Comparison of ENCODE assay signal across 8 mouse cellular contexts in genomic region chr14:99099267-99099966, GRCm38 (mm10). TPM values are rescaled to one million over a fixed set of nuclear protein-coding genes. Genes with fewer than 3 reads are reported as not detected.
A peak's percentile ranks its signal among the peaks of the same experiment; 100 is the strongest.
DNase-seq lines count a peak whose midpoint lies in the region; ATAC-seq and TF ChIP-seq lines count a peak whose summit lies in the region.

Pibf1 (plus strand) TSS chr14:99099424.
Dis3 (minus strand) TSS chr14:99099770.

- H3K36me3 ChIP-seq in C2C12 (ENCODE audit: control insufficient read depth, insufficient read depth) (peaks cover 59% of the 10 kb centered on the region), myocyte (ENCODE audit: control insufficient read depth, insufficient read depth) (peaks cover 27% of the 10 kb centered on the region)
- H3K36me3 ChIP-seq in erythroblast, embryonic 14.5 days (ENCODE audit: control insufficient read depth): peaks cover 61% of the 10 kb centered on the region
- peaks cover 8% of the 10 kb centered on the region for H3K36me3 ChIP-seq in heart, embryonic 11.5 days (ENCODE audit: control insufficient read depth, insufficient read depth, low read length)
- H3K36me3 ChIP-seq in kidney, embryonic 16.5 days (ENCODE audit: insufficient read depth, low read length): peaks cover 36% of the 10 kb centered on the region
- H3K36me3 ChIP-seq in liver, adult 2 months (ENCODE audit: control insufficient read depth, insufficient read depth, low read length): peaks cover 15% of the 10 kb centered on the region
- no peaks in the 10 kb centered on the region; the same call in 1 of the 2 replicates for H3K36me3 ChIP-seq in splenic B cell, adult 2 months (ENCODE audit: control insufficient read depth, insufficient read depth, low read length, poor library complexity, severe bottlenecking)

- DNase-seq in brain, embryonic 14.5 days (ENCODE audit: low read depth): peak; percentile 99
- DNase-seq in liver, adult 2 months (ENCODE audit: extremely low read depth, low read depth, low spot score): peak; percentile 84
- DNase-seq in splenic B cell, adult 2 months (ENCODE audit: low read depth, low spot score): peak; percentile 99

- TF ChIP-seq CTCF in C2C12 (IDR thresholded peaks at IDR 0.05; ENCODE audit: control insufficient read depth, insufficient read depth, insufficient read length): no peak
- TF ChIP-seq CTCF in brain, embryonic 14.5 days (IDR thresholded peaks at IDR 0.05; ENCODE audit: borderline replicate concordance, extremely low read depth, insufficient read depth, insufficient read length): no peak
- TF ChIP-seq CTCF in liver, adult 2 months (IDR thresholded peaks at IDR 0.05; ENCODE audit: low read depth, low read length): no peak

- peaks cover 42% of the 10 kb centered on the region for H3K79me3 ChIP-seq in C2C12 (ENCODE audit: low read depth)

- WGBS in heart, embryonic 11.5 days (ENCODE audit: insufficient replicate concordance): under 1% methylated on average over 70 of the region's 73 CpGs
- 0% methylated on average over 72 of the region's 73 CpGs for WGBS in kidney, embryonic 16.5 days
- WGBS in liver, adult 2 months: under 1% methylated on average over 73 of the region's 73 CpGs

- H3K9ac ChIP-seq in heart, embryonic 11.5 days (ENCODE audit: low read depth, low read length): peak within 1 kb of the TSS; percentile 93
- peak within 1 kb of the TSS; percentile 93 for H3K9ac ChIP-seq in kidney, embryonic 16.5 days (replicated peaks; ENCODE audit: low read length)
- H3K9ac ChIP-seq in liver, adult 2 months (ENCODE audit: low read depth, low read length): peak within 1 kb of the TSS; percentile 83

- H3K27ac ChIP-seq in heart, embryonic 11.5 days (ENCODE audit: low read depth, low read length): peak within 1 kb of the TSS; percentile 71
- H3K27ac ChIP-seq in kidney, embryonic 16.5 days (ENCODE audit: low read length): peak within 1 kb of the TSS; percentile 62
- H3K27ac ChIP-seq in liver, adult 2 months (replicated peaks; ENCODE audit: insufficient read depth, low read depth, low read length): no peak within 1 kb of the TSS

- H3K27me3 ChIP-seq in C2C12 (ENCODE audit: control insufficient read depth, insufficient read depth, insufficient read length) (no peaks in the 10 kb centered on the region), myocyte (ENCODE audit: control insufficient read depth, insufficient read depth, insufficient read length) (no peaks in the 10 kb centered on the region)
- H3K27me3 ChIP-seq in erythroblast, embryonic 14.5 days (ENCODE audit: control insufficient read depth): no peaks in the 10 kb centered on the region
- H3K27me3 ChIP-seq in heart, embryonic 11.5 days (ENCODE audit: control insufficient read depth, insufficient read depth, low read length): no peaks in the 10 kb centered on the region
- H3K27me3 ChIP-seq in kidney, embryonic 16.5 days (ENCODE audit: insufficient read depth, low read length): no peaks in the 10 kb centered on the region
- H3K27me3 ChIP-seq in liver, adult 2 months (ENCODE audit: control insufficient read depth, insufficient read depth, low read length): no peaks in the 10 kb centered on the region
- no peaks in the 10 kb centered on the region for H3K27me3 ChIP-seq in splenic B cell, adult 2 months (ENCODE audit: control insufficient read depth, insufficient read depth, low read length, poor library complexity, severe bottlenecking)

- peaks cover 72% of the 10 kb centered on the region for H3K79me2 ChIP-seq in C2C12 (ENCODE audit: control insufficient read depth, insufficient read depth)
- peaks cover 3% of the 10 kb centered on the region; the same call in 1 of the 2 replicates for H3K79me2 ChIP-seq in liver, adult 2 months (ENCODE audit: control insufficient read depth, insufficient read depth, low read length)
- H3K79me2 ChIP-seq in myocyte (ENCODE audit: control insufficient read depth, insufficient read depth): peaks cover 38% of the 10 kb centered on the region

- ATAC-seq in heart, embryonic 11.5 days (replicated peaks; ENCODE audit: insufficient number of reproducible peaks, low FRiP score, low TSS enrichment): peak; percentile 99
- ATAC-seq in kidney, embryonic 16.5 days (ENCODE audit: low FRiP score, low TSS enrichment): peak; percentile 100

- H3K9me3 ChIP-seq in erythroblast, embryonic 14.5 days (ENCODE audit: control insufficient read depth, low read length): no peaks in the 10 kb centered on the region
- H3K9me3 ChIP-seq in heart, embryonic 11.5 days (replicated peaks; ENCODE audit: control insufficient read depth, low read length): no peaks in the 10 kb centered on the region
- no peaks in the 10 kb centered on the region for H3K9me3 ChIP-seq in kidney, embryonic 16.5 days (ENCODE audit: low read length)

- TF ChIP-seq POLR2A in brain, embryonic 14.5 days (IDR thresholded peaks at IDR 0.05; ENCODE audit: borderline replicate concordance, extremely low read depth, insufficient read depth, insufficient read length, poor library complexity, severe bottlenecking): peak; percentile 50; the same call in 1 of the 2 replicates
- peak; percentile 31; the same call in 1 of the 2 replicates for TF ChIP-seq POLR2A in liver, adult 2 months (IDR thresholded peaks at IDR 0.05; ENCODE audit: extremely low read depth, insufficient read depth, low read length)
- TF ChIP-seq POLR2A in myocyte (IDR thresholded peaks at IDR 0.05; ENCODE audit: insufficient read length, low read depth): peak; percentile 71

- H3ac ChIP-seq in C2C12 (ENCODE audit: control insufficient read depth, insufficient read length, low read depth) (peak within 1 kb of the TSS; percentile 100), myocyte (ENCODE audit: control insufficient read depth, insufficient read length) (peak within 1 kb of the TSS; percentile 95)

- peak within 1 kb of the TSS; percentile 78 for H3K4me2 ChIP-seq in heart, embryonic 11.5 days
- H3K4me2 ChIP-seq in kidney, embryonic 16.5 days (replicated peaks; ENCODE audit: low read depth, low read length): peak within 1 kb of the TSS; percentile 76
- H3K4me2 ChIP-seq in myocyte (ENCODE audit: low read depth): peak within 1 kb of the TSS; percentile 94

- H3K4me3 ChIP-seq in C2C12 (ENCODE audit: insufficient read depth, poor library complexity, severe bottlenecking) (peak within 1 kb of the TSS; percentile 92), myocyte (peak within 1 kb of the TSS; percentile 49)
- H3K4me3 ChIP-seq in erythroblast, embryonic 14.5 days (replicated peaks): peak within 1 kb of the TSS; percentile 74
- peak within 1 kb of the TSS; percentile 95 for H3K4me3 ChIP-seq in heart, embryonic 11.5 days (ENCODE audit: low read depth, low read length)
- peak within 1 kb of the TSS; percentile 97 for H3K4me3 ChIP-seq in kidney, embryonic 16.5 days (ENCODE audit: low read length)
- peak within 1 kb of the TSS; percentile 87 for H3K4me3 ChIP-seq in liver, adult 2 months (ENCODE audit: insufficient read depth, low read depth, low read length)

- peaks cover 26% of the 10 kb centered on the region for H3K4me1 ChIP-seq in erythroblast, embryonic 14.5 days (ENCODE audit: control insufficient read depth)
- H3K4me1 ChIP-seq in heart, embryonic 11.5 days (ENCODE audit: control insufficient read depth, insufficient read depth, low read length): 0 out of 2 replicates have a peak, but pooled peaks cover 6% of the 10 kb centered on the region
- peaks cover 14% of the 10 kb centered on the region for H3K4me1 ChIP-seq in kidney, embryonic 16.5 days (ENCODE audit: insufficient read depth, low read length)
- no peaks in the 10 kb centered on the region; the same call in 1 of the 2 replicates for H3K4me1 ChIP-seq in liver, adult 2 months (ENCODE audit: control insufficient read depth, insufficient read depth, low read length)

TF ChIP-seq in C2C12, 6 proteins besides CTCF, POLR2A, EP300 and RAD21:
- TF ChIP-seq MAX (IDR thresholded peaks at IDR 0.05) (peak; percentile 89), USF1 (IDR thresholded peaks at IDR 0.05; ENCODE audit: low read depth) (no peak)
TF ChIP-seq in C2C12: peak in this region for 1.

TF ChIP-seq in myocyte, 11 proteins besides CTCF, POLR2A, EP300 and RAD21:
- no peak for TF ChIP-seq CEBPB (IDR thresholded peaks at IDR 0.05; ENCODE audit: insufficient read depth, poor library complexity, severe bottlenecking)
- no peak for TF ChIP-seq MAX (IDR thresholded peaks at IDR 0.05; ENCODE audit: low read depth)
- peak; percentile 41 for TF ChIP-seq E2F4 (IDR thresholded peaks at IDR 0.05; ENCODE audit: insufficient read depth)
- peak in 1 of 3 experiments; percentile 29 for TF ChIP-seq MYOD1 (IDR thresholded peaks at IDR 0.05; ENCODE audit: control insufficient read depth in 1 of 3, insufficient read length in 2 of 3, low read depth in 2 of 3)
- TF ChIP-seq TCF12 (IDR thresholded peaks at IDR 0.05; ENCODE audit: insufficient read depth, poor library complexity, severe bottlenecking): no peak
- peak; percentile 20 for TF ChIP-seq SRF (IDR thresholded peaks at IDR 0.05; ENCODE audit: control insufficient read depth, insufficient read length, low read depth)
- peak; percentile 25 for TF ChIP-seq POLR2AphosphoS2 (IDR thresholded peaks at IDR 0.05; ENCODE audit: insufficient read length, low read depth)

RNA-seq across cellular contexts. Expression of gene Pibf1, which starts in this region (rescaled TPM):
- polyA plus RNA-seq in C2C12 (2012; fragmentation: generic; extraction: Trizol): 2.5 TPM
- 8.5 and 10.1 TPM in 2 replicates for polyA plus RNA-seq in brain, embryonic 14.5 days (2012; rRNA removed)
- 0.01 TPM in 1 of 2 replicates, not detected in the other for polyA plus RNA-seq in erythroblast, embryonic 14.5 days (2012)
- polyA plus RNA-seq in heart, embryonic 11.5 days (2014; fragmentation: Nextera tagmentation; extraction: Ambion mirVana): 15.8 and 16.7 TPM in 2 replicates
- 18.4 and 20.3 TPM in 2 replicates for polyA plus RNA-seq in kidney, embryonic 16.5 days (2015; fragmentation: Nextera tagmentation; extraction: Ambion mirVana)
- 6.4 and 8.3 TPM in 2 replicates for total RNA-seq in liver, adult 2 months (2014; rRNA removed)
- polyA plus RNA-seq in liver, adult 2 months (2012; rRNA removed): 0.70 and 0.97 TPM in 2 replicates
- polyA plus RNA-seq in myocyte (2012; fragmentation: generic; extraction: Trizol): 2.5 TPM

RNA-seq across cellular contexts. Expression of gene Dis3, which starts in this region (rescaled TPM):
- 19.3 TPM for polyA plus RNA-seq in C2C12 (2012; fragmentation: generic; extraction: Trizol)
- polyA plus RNA-seq in brain, embryonic 14.5 days (2012; rRNA removed): 22.0 and 23.3 TPM in 2 replicates
- polyA plus RNA-seq in erythroblast, embryonic 14.5 days (2012): 0.47 and 0.94 TPM in 2 replicates
- polyA plus RNA-seq in heart, embryonic 11.5 days (2014; fragmentation: Nextera tagmentation; extraction: Ambion mirVana): 27.3 and 31.9 TPM in 2 replicates
- 28.4 and 31.1 TPM in 2 replicates for polyA plus RNA-seq in kidney, embryonic 16.5 days (2015; fragmentation: Nextera tagmentation; extraction: Ambion mirVana)
- total RNA-seq in liver, adult 2 months (2014; rRNA removed): 7.3 and 7.8 TPM in 2 replicates
- 2.0 and 2.5 TPM in 2 replicates for polyA plus RNA-seq in liver, adult 2 months (2012; rRNA removed)
- polyA plus RNA-seq in myocyte (2012; fragmentation: generic; extraction: Trizol): 12.3 TPM
